Mouse (Mus musculus): ENCODE measurements around the gene Cdc42ep4. TPM values are rescaled to one million over a fixed set of nuclear protein-coding genes. Genes with fewer than 3 reads are reported as not detected.

The Cdc42ep4 gene
- total and polyA plus RNA-seq, 2 experiments from 2014 or later = 12.0 to 33.5 TPM

DNA sequence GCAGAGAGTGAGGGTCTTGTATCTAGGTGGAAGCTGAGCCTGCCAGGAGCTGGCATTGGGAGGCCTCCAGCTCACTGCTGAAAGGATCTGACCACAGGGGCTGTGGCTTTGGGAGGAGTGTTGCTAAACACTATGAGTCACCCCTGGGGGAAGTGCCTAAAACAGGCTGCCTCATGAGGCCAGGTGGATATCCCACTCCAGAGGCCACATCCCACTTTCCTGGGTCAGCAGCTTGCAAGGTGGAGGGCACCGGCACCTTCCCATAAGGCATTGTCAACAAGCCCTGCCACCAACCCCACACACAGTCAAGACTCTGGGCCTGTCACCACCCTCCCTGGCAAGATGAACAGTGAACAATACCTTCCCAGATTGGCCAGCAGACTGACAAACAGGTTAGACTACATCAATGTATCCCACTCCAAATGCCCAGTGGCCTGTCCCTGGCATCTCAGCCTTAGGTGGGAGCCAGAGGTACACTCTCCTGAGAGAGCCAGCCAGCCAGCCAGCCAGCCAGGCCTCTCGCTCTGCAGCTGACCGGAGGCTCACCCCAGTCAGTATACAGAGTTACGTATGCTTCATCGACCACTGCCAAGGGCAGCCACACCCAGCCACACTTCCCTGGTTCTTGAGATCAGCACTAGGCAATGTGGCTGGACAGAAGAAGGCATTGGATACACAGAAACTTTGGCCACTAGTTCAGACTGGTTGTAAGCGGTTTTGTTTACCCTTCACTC is 17.9 kb downstream of the Cdc42ep4 start:
- WGBS = 49% methylated on average over 6 of the region's 6 CpGs
- no peaks in the 10 kb centered on the region for H3K27me3 ChIP-seq (ENCODE audit: control insufficient read depth, insufficient read depth, low read length)
- H3K36me3 ChIP-seq (replicated peaks; ENCODE audit: control insufficient read depth, insufficient read depth, low read length) = peaks cover 7% of the 10 kb centered on the region; the same call in 1 of the 2 replicates
- ATAC-seq (ENCODE audit: insufficient read depth, low read depth) = peak; percentile 57
- no peak overlapping the region for H3K4me3 ChIP-seq (ENCODE audit: low read depth, low read length)
- DNase-seq (ENCODE audit: low spot score) = no peak
- TF ChIP-seq CTCF (IDR thresholded peaks at IDR 0.05; ENCODE audit: low read depth) (no peak), EP300 (IDR thresholded peaks at IDR 0.05; ENCODE audit: low read depth) (no peak)
- H3K4me2 ChIP-seq (ENCODE audit: low read depth, low read length) = no peak overlapping the region
- no peaks in the 10 kb centered on the region for H3K9me3 ChIP-seq (replicated peaks; ENCODE audit: control insufficient read depth, low read length)
- H3K4me1 ChIP-seq (ENCODE audit: control insufficient read depth, insufficient read depth) = peaks cover 21% of the 10 kb centered on the region
- peak overlapping the region; percentile 47 for H3K27ac ChIP-seq (ENCODE audit: low read depth)
- H3K9ac ChIP-seq (replicated peaks; ENCODE audit: low read depth, low read length) = no peak overlapping the region

GRCm38 (mm10) chr11:113731945-113732612 is 19.6 kb downstream of the Cdc42ep4 start:
- ATAC-seq (ENCODE audit: insufficient read depth, low read depth) (no peak), DNase-seq (ENCODE audit: low spot score) (no peak)
- 89% methylated on average over 10 of the region's 10 CpGs for WGBS
- Histone ChIP-seq H3K9me3 (replicated peaks; ENCODE audit: control insufficient read depth, low read length) (no peaks in the 10 kb centered on the region), H3K4me3 (ENCODE audit: low read depth, low read length) (no peak overlapping the region), H3K9ac (replicated peaks; ENCODE audit: low read depth, low read length) (no peak overlapping the region), H3K4me2 (ENCODE audit: low read depth, low read length) (no peak overlapping the region), H3K27ac (ENCODE audit: low read depth) (no peak overlapping the region), H3K27me3 (ENCODE audit: control insufficient read depth, insufficient read depth, low read length) (no peaks in the 10 kb centered on the region), H3K36me3 (replicated peaks; ENCODE audit: control insufficient read depth, insufficient read depth, low read length) (peaks cover 24% of the 10 kb centered on the region), H3K4me1 (ENCODE audit: control insufficient read depth, insufficient read depth) (peaks cover 19% of the 10 kb centered on the region)
- TF ChIP-seq EP300 (IDR thresholded peaks at IDR 0.05; ENCODE audit: low read depth) = no peak
- peak; percentile 2; the same call in 1 of the 2 replicates for TF ChIP-seq CTCF (IDR thresholded peaks at IDR 0.05; ENCODE audit: low read depth)

DNA sequence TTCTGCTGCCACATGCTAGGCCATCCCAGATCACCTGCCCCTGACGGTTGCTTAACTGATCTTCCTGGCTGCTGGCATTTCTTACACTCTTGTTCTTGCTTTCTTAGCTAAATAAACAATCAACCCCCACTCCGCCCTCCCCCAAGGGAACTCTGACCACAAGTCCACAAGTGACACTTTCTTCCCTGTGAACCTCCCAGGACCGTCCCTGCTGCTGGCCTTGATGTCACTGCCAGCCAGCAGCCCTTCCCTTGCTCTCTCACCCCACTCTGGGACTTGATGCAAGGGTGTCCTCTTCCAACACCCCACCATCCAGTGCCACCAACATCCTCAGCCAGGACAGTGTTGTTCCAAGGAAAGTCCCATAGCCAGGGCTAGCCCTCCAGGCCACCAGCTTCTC is 20.8 kb downstream of the Cdc42ep4 start:
- Histone ChIP-seq H3K9ac (replicated peaks; ENCODE audit: low read depth, low read length) (no peak overlapping the region), H3K4me3 (ENCODE audit: low read depth, low read length) (no peak overlapping the region), H3K4me2 (ENCODE audit: low read depth, low read length) (no peak overlapping the region), H3K27ac (ENCODE audit: low read depth) (no peak overlapping the region), H3K36me3 (replicated peaks; ENCODE audit: control insufficient read depth, insufficient read depth, low read length) (peaks cover 30% of the 10 kb centered on the region), H3K9me3 (replicated peaks; ENCODE audit: control insufficient read depth, low read length) (no peaks in the 10 kb centered on the region), H3K27me3 (ENCODE audit: control insufficient read depth, insufficient read depth, low read length) (no peaks in the 10 kb centered on the region), H3K4me1 (ENCODE audit: control insufficient read depth, insufficient read depth) (peaks cover 19% of the 10 kb centered on the region)
- DNase-seq (ENCODE audit: low spot score) (no peak), ATAC-seq (ENCODE audit: insufficient read depth, low read depth) (no peak)
- WGBS = 72% methylated on average over 3 of the region's 3 CpGs
- TF ChIP-seq EP300 (IDR thresholded peaks at IDR 0.05; ENCODE audit: low read depth) = no peak
- TF ChIP-seq CTCF (IDR thresholded peaks at IDR 0.05; ENCODE audit: low read depth) = no peak

- no peak for DNase-seq (ENCODE audit: low spot score)
These were observed 21.8 kb downstream of the Cdc42ep4 start for GRCm38 (mm10) chr11:113729917-113730316.

GRCm38 (mm10) chr11:113729239-113729638 is 22.4 kb downstream of the Cdc42ep4 start:
- no peaks in the 10 kb centered on the region for H3K9me3 ChIP-seq (replicated peaks; ENCODE audit: control insufficient read depth, low read length)
- WGBS = 84% methylated on average over 21 of the region's 21 CpGs
- TF ChIP-seq EP300 (IDR thresholded peaks at IDR 0.05; ENCODE audit: low read depth) (no peak), CTCF (IDR thresholded peaks at IDR 0.05; ENCODE audit: low read depth) (no peak)
- H3K4me2 ChIP-seq (ENCODE audit: low read depth, low read length) = no peak overlapping the region
- no peak overlapping the region for H3K9ac ChIP-seq (replicated peaks; ENCODE audit: low read depth, low read length)
- H3K36me3 ChIP-seq (replicated peaks; ENCODE audit: control insufficient read depth, insufficient read depth, low read length) = peaks cover 30% of the 10 kb centered on the region
- H3K4me3 ChIP-seq (ENCODE audit: low read depth, low read length) = no peak overlapping the region
- H3K27me3 ChIP-seq (ENCODE audit: control insufficient read depth, insufficient read depth, low read length) = no peaks in the 10 kb centered on the region
- ATAC-seq (ENCODE audit: insufficient read depth, low read depth) = no peak
- DNase-seq (ENCODE audit: low spot score) = no peak
- peaks cover 14% of the 10 kb centered on the region for H3K4me1 ChIP-seq (ENCODE audit: control insufficient read depth, insufficient read depth)
- H3K27ac ChIP-seq (ENCODE audit: low read depth) = no peak overlapping the region

More at GRCm38 (mm10) chr11:113729917-113730316, 21.8 kb downstream of the Cdc42ep4 start:
- Histone ChIP-seq H3K27ac (ENCODE audit: low read depth) (no peak overlapping the region), H3K4me3 (ENCODE audit: low read depth, low read length) (no peak overlapping the region), H3K9ac (replicated peaks; ENCODE audit: low read depth, low read length) (no peak overlapping the region), H3K9me3 (replicated peaks; ENCODE audit: control insufficient read depth, low read length) (no peaks in the 10 kb centered on the region), H3K4me1 (ENCODE audit: control insufficient read depth, insufficient read depth) (peaks cover 14% of the 10 kb centered on the region), H3K4me2 (ENCODE audit: low read depth, low read length) (no peak overlapping the region), H3K27me3 (ENCODE audit: control insufficient read depth, insufficient read depth, low read length) (no peaks in the 10 kb centered on the region), H3K36me3 (replicated peaks; ENCODE audit: control insufficient read depth, insufficient read depth, low read length) (peaks cover 30% of the 10 kb centered on the region)
- ATAC-seq (ENCODE audit: insufficient read depth, low read depth) = no peak
- WGBS = 52% methylated on average over 8 of the region's 8 CpGs
- TF ChIP-seq CTCF (IDR thresholded peaks at IDR 0.05; ENCODE audit: low read depth) (no peak), EP300 (IDR thresholded peaks at IDR 0.05; ENCODE audit: low read depth) (no peak)

Data from heart, postnatal 0 days (tissue).